Mouse (Mus musculus) effector memory CD4-positive, alpha-beta T cell, adult 7 months (primary cell): ENCODE data around the gene Prdx4. TPM values are rescaled to one million over a fixed set of nuclear protein-coding genes. Genes with fewer than 3 reads are reported as not detected.

Experiments
- polyA plus RNA-seq: library from polyadenylated mRNA; unstranded; fragments of 100-300 nt; shearing (Covaris generic); gene quantifications from one replicate; pipeline ENCODE4 v1.2.1, GENCODE M21; 2017

Gene Prdx4
- 24.6 TPM for polyA plus RNA-seq

DNA sequence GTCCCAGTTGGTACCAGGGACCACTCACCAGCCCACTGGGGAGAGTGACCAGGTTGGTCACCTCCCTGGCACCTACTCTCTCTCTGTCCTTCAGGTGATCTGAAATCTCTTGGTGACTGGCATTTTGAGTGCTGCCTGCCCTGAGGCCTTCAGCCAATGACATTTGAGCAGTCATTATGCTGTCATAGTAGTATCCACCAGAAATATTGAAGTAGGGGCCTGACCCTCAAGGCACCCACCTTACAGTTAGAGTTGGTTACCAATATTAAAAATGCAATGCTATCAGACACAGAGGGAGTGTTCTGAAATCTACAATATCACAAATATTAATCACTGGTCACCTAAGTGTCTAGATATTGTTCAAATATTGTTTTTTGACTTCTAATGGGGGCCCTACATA lies at the start of gene Prdx4:
TSS of gene Prdx4 (minus strand) at position 101 of the 400 bp plus-strand sequence.

Other genes with a start within 250 kb of the Prdx4 start
- gene Magea2, start 247.1 kb downstream of the Prdx4 start, polyA plus RNA-seq, result not detected
- gene Cldn34b2, start 212.3 kb downstream of the Prdx4 start, polyA plus RNA-seq, result not detected
- gene Sat1, start 124.3 kb downstream of the Prdx4 start, polyA plus RNA-seq, result 279 TPM
- 59.5 TPM for gene Acot9, start 78.3 kb downstream of the Prdx4 start, polyA plus RNA-seq